Mouse (Mus musculus) embryonic facial prominence, embryonic 14.5 days (tissue): ENCODE measurements at regions not wholly inside any gene's neighbourhood (a gene's known extent, or its start where the extent isn't known, plus 50 kb on each side); places are given as distances from the start of the nearest gene placed in this dataset.

Experiments
- ATAC-seq: fragments of 200-750 bp; cut with Nextera tagmentation; 2 replicates; pipeline ENCODE4 v1.8.0; 2017; ENCODE audit warnings: low read depth, moderate number of reproducible peaks, moderate TSS enrichment
- DNase-seq: peaks from one replicate; pipeline ENCODE4 v3.0.0-alpha.2; 2015; ENCODE audit warnings: low spot score
- H3K27ac ChIP-seq: fragments of 300-500 bp; sonication (generic); replicated peaks from 2 replicates; pipeline ENCODE4 v1.5.1; 2014; ENCODE audit warnings: low read depth, mild to moderate bottlenecking, low read length, moderate library complexity
- H3K27me3 ChIP-seq: fragments of 300-500 bp; sonication (generic); replicated peaks from 2 replicates; pipeline ENCODE4 v1.6.1; 2014; ENCODE audit warnings: low read length; ENCODE audit not compliant: control insufficient read depth, insufficient read depth
- H3K36me3 ChIP-seq: fragments of 300-500 bp; sonication (generic); 2 replicates; pipeline ENCODE4 v1.6.1; 2014; ENCODE audit warnings: low read length, mixed read lengths; ENCODE audit not compliant: control insufficient read depth, insufficient read depth
- H3K4me1 ChIP-seq: fragments of 300-500 bp; sonication (generic); 2 replicates; pipeline ENCODE4 v1.6.1; 2014; ENCODE audit warnings: antibody characterized with exemption, low read length; ENCODE audit not compliant: control insufficient read depth, insufficient read depth
- H3K4me2 ChIP-seq: fragments of 300-500 bp; sonication (generic); 2 replicates; pipeline ENCODE4 v1.6.1; 2014; ENCODE audit warnings: low read depth, mild to moderate bottlenecking, low read length, moderate library complexity, mixed read lengths
- H3K4me3 ChIP-seq: fragments of 300-500 bp; sonication (generic); 2 replicates; pipeline ENCODE4 v1.5.1; 2014; ENCODE audit warnings: low read depth, mild to moderate bottlenecking, low read length
- H3K9ac ChIP-seq: fragments of 300-500 bp; sonication (generic); 2 replicates; pipeline ENCODE4 v1.6.1; 2014; ENCODE audit warnings: low read depth, mild to moderate bottlenecking, low read length, moderate library complexity, mixed read lengths
- H3K9me3 ChIP-seq: fragments of 300-500 bp; sonication (generic); 2 replicates; pipeline ENCODE4 v1.6.1; 2016; ENCODE audit warnings: low read length; ENCODE audit not compliant: control insufficient read depth
- WGBS: fragments of 180-500 bp; shearing (Covaris S2); extraction: QIAGEN DNeasy Blood & Tissue Kit; methylation state at CpG from one replicate; pipeline ENCODE4 v1.1.7; 2014; 5-methylcytosine and 5-hydroxymethylcytosine counted together

- H3K4me1 ChIP-seq, result no peaks in the 10 kb centered on the region
- no peak overlapping the region for H3K27ac ChIP-seq
- H3K4me2 ChIP-seq, result no peak overlapping the region
- WGBS, result 65% methylated on average over 4 of the region's 4 CpGs
- H3K9me3 ChIP-seq, result no peaks in the 10 kb centered on the region
- no peaks in the 10 kb centered on the region for H3K36me3 ChIP-seq
- H3K27me3 ChIP-seq, result no peaks in the 10 kb centered on the region
- ATAC-seq (no peak), DNase-seq (no peak)
- no peak overlapping the region for H3K4me3 ChIP-seq
- H3K9ac ChIP-seq, result no peak overlapping the region
These were observed 396.8 kb upstream of the Cdh18 start for GRCm38 (mm10) chr15:22151894-22152494.

- Histone ChIP-seq H3K4me3 (no peak overlapping the region), H3K4me2 (no peak overlapping the region), H3K27ac (no peak overlapping the region), H3K36me3 (no peaks in the 10 kb centered on the region), H3K9ac (no peak overlapping the region), H3K9me3 (no peaks in the 10 kb centered on the region), H3K27me3 (no peaks in the 10 kb centered on the region), H3K4me1 (no peaks in the 10 kb centered on the region)
- no peak for DNase-seq
- ATAC-seq, result no peak
- WGBS, result 34% methylated on average over 1 of the region's 1 CpGs
These were observed 396.1 kb upstream of the Cdh18 start for GRCm38 (mm10) chr15:22152678-22153077.

GRCm38 (mm10) chr15:22170302-22170701, 378.5 kb upstream of the Cdh18 start:
- Histone ChIP-seq H3K36me3 (no peaks in the 10 kb centered on the region), H3K27ac (no peak overlapping the region), H3K4me2 (no peak overlapping the region), H3K4me3 (no peak overlapping the region), H3K4me1 (no peaks in the 10 kb centered on the region), H3K9ac (no peak overlapping the region), H3K27me3 (no peaks in the 10 kb centered on the region), H3K9me3 (no peaks in the 10 kb centered on the region)
- 70% methylated on average over 5 of the region's 5 CpGs for WGBS
- ATAC-seq, result no peak
- peak; percentile 49 for DNase-seq

GRCm38 (mm10) chr15:22208991-22209390, 339.8 kb upstream of the Cdh18 start:
- Histone ChIP-seq H3K27me3 (no peaks in the 10 kb centered on the region), H3K9me3 (no peaks in the 10 kb centered on the region), H3K4me3 (no peak overlapping the region), H3K4me1 (no peaks in the 10 kb centered on the region), H3K4me2 (no peak overlapping the region), H3K36me3 (no peaks in the 10 kb centered on the region), H3K9ac (no peak overlapping the region), H3K27ac (no peak overlapping the region)
- ATAC-seq (no peak), DNase-seq (no peak)
- 79% methylated on average over 1 of the region's 1 CpGs for WGBS

GRCm38 (mm10) chr15:22232629-22233028, 316.2 kb upstream of the Cdh18 start:
- no peak for DNase-seq
- 68% methylated on average over 4 of the region's 4 CpGs for WGBS

GRCm38 (mm10) chr15:22280919-22281318, 267.9 kb upstream of the Cdh18 start:
- no peak overlapping the region for H3K4me3 ChIP-seq
- H3K4me1 ChIP-seq, result no peaks in the 10 kb centered on the region
- H3K9me3 ChIP-seq, result no peaks in the 10 kb centered on the region
- DNase-seq, result peak; percentile 1
- no peaks in the 10 kb centered on the region for H3K36me3 ChIP-seq
- H3K4me2 ChIP-seq, result no peak overlapping the region
- WGBS, result 87% methylated on average over 1 of the region's 1 CpGs
- no peak overlapping the region for H3K27ac ChIP-seq
- H3K27me3 ChIP-seq, result no peaks in the 10 kb centered on the region
- no peak overlapping the region for H3K9ac ChIP-seq
- no peak for ATAC-seq

More at GRCm38 (mm10) chr15:22232629-22233028, 316.2 kb upstream of the Cdh18 start:
- Histone ChIP-seq H3K9me3 (no peaks in the 10 kb centered on the region), H3K4me3 (no peak overlapping the region), H3K4me2 (no peak overlapping the region), H3K4me1 (no peaks in the 10 kb centered on the region), H3K9ac (no peak overlapping the region), H3K27ac (no peak overlapping the region), H3K27me3 (no peaks in the 10 kb centered on the region), H3K36me3 (no peaks in the 10 kb centered on the region)
- no peak for ATAC-seq

- no peak overlapping the region for H3K4me3 ChIP-seq
- H3K27me3 ChIP-seq, result no peaks in the 10 kb centered on the region
- no peaks in the 10 kb centered on the region for H3K36me3 ChIP-seq
- no peak for ATAC-seq
- H3K9me3 ChIP-seq, result no peaks in the 10 kb centered on the region
- H3K9ac ChIP-seq, result no peak overlapping the region
- no peak overlapping the region for H3K4me2 ChIP-seq
- peak; percentile 31 for DNase-seq
- no peaks in the 10 kb centered on the region for H3K4me1 ChIP-seq
- no peak overlapping the region for H3K27ac ChIP-seq
- WGBS, result 46% methylated on average over 5 of the region's 5 CpGs
These were observed 237.8 kb upstream of the Cdh18 start for GRCm38 (mm10) chr15:22311016-22311415.

GRCm38 (mm10) chr15:22318992-22319391, 229.8 kb upstream of the Cdh18 start:
- no peak overlapping the region for H3K9ac ChIP-seq
- no peaks in the 10 kb centered on the region for H3K9me3 ChIP-seq
- no peaks in the 10 kb centered on the region for H3K36me3 ChIP-seq
- H3K4me1 ChIP-seq, result no peaks in the 10 kb centered on the region
- DNase-seq, result no peak
- no peak for ATAC-seq
- 86% methylated on average over 7 of the region's 7 CpGs for WGBS
- no peak overlapping the region for H3K27ac ChIP-seq
- no peaks in the 10 kb centered on the region for H3K27me3 ChIP-seq
- no peak overlapping the region for H3K4me3 ChIP-seq
- H3K4me2 ChIP-seq, result no peak overlapping the region

GRCm38 (mm10) chr15:22338941-22339340, 209.9 kb upstream of the Cdh18 start:
- H3K4me1 ChIP-seq, result no peaks in the 10 kb centered on the region
- DNase-seq (no peak), ATAC-seq (no peak)
- no peak overlapping the region for H3K9ac ChIP-seq
- H3K27me3 ChIP-seq, result no peaks in the 10 kb centered on the region
- no peaks in the 10 kb centered on the region for H3K36me3 ChIP-seq
- no peaks in the 10 kb centered on the region for H3K9me3 ChIP-seq
- no peak overlapping the region for H3K4me3 ChIP-seq
- no peak overlapping the region for H3K27ac ChIP-seq
- no peak overlapping the region for H3K4me2 ChIP-seq
- 48% methylated on average over 3 of the region's 3 CpGs for WGBS
